Mouse (Mus musculus) kidney, adult 2 months (tissue): ENCODE results near the gene 1700019D03Rik.
A peak's percentile ranks its signal among the peaks of the same experiment; 100 is the strongest.

Source experiments
- CTCF ChIP-seq: fragments of 200-500 bp; conservative IDR thresholded peaks from 2 replicates; pipeline ENCODE4 v1.5.1; 2011; ENCODE audit warnings: low read depth, mild to moderate bottlenecking, control low read depth, low read length, moderate library complexity, mixed read lengths; ENCODE audit not compliant: insufficient read depth, insufficient read length
- POLR2A ChIP-seq: fragments of 200-500 bp; IDR thresholded peaks from one replicate; pipeline ENCODE4 v1.6.1; 2011; ENCODE audit warnings: low read depth, low read length, control low read depth

- TF ChIP-seq CTCF, result peak; percentile 38
- TF ChIP-seq POLR2A, result no peak
Measured at GRCm38 (mm10) chr1:53053087-53054022, 33.4 kb upstream of the 1700019D03Rik start.
